Mouse (Mus musculus) cortical plate, adult 2 months (tissue): ENCODE measurements at regions not wholly inside any gene's neighbourhood (a gene's known extent, or its start where the extent isn't known, plus 50 kb on each side); places are given as distances from the start of the nearest gene placed in this dataset.

Source experiments
- H3K27ac ChIP-seq: fragments of 200-500 bp; 2 replicates; pipeline ENCODE4 v1.5.1; 2012; ENCODE audit warnings: low read length, control low read depth, inconsistent platforms; ENCODE audit not compliant: insufficient read depth
- H3K4me1 ChIP-seq: fragments of 200-500 bp; 2 replicates; pipeline ENCODE4 v1.6.1; 2011; ENCODE audit warnings: low read length; ENCODE audit not compliant: control insufficient read depth, insufficient read depth
- H3K4me3 ChIP-seq: fragments of 200-500 bp; 2 replicates; pipeline ENCODE4 v1.5.1; 2011; ENCODE audit warnings: mild to moderate bottlenecking, low read length, control low read depth; ENCODE audit not compliant: insufficient read depth
- CTCF ChIP-seq: fragments of 200-500 bp; IDR thresholded peaks from 2 replicates; pipeline ENCODE4 v1.5.1; 2011; ENCODE audit warnings: mild to moderate bottlenecking, control low read depth, low read length; ENCODE audit not compliant: insufficient read depth; ENCODE audit errors: extremely low read depth
- POLR2A ChIP-seq: fragments of 200-500 bp; IDR thresholded peaks from 2 replicates; pipeline ENCODE4 v1.6.1; 2011; ENCODE audit warnings: mild to moderate bottlenecking, low read length, control low read depth; ENCODE audit not compliant: insufficient read depth; ENCODE audit errors: extremely low read depth

GRCm38 (mm10) chr1:92259715-92260392 is 64.4 kb upstream of the Hdac4 start:
- TF ChIP-seq POLR2A (no peak), CTCF (no peak)
- H3K4me1 ChIP-seq = no peaks in the 10 kb centered on the region
- no peak overlapping the region for H3K27ac ChIP-seq
- H3K4me3 ChIP-seq = no peak overlapping the region

- H3K4me3 ChIP-seq = no peak overlapping the region
- H3K27ac ChIP-seq = no peak overlapping the region
- TF ChIP-seq CTCF (no peak), POLR2A (no peak)
- H3K4me1 ChIP-seq = no peaks in the 10 kb centered on the region
Measured at GRCm38 (mm10) chr1:92258026-92258425, 62.5 kb upstream of the Hdac4 start.

- H3K4me1 ChIP-seq = no peaks in the 10 kb centered on the region
- TF ChIP-seq CTCF (no peak), POLR2A (no peak)
- no peak overlapping the region for H3K4me3 ChIP-seq
- H3K27ac ChIP-seq = no peak overlapping the region
Measured at GRCm38 (mm10) chr1:92253086-92253485, 57.6 kb upstream of the Hdac4 start.

GRCm38 (mm10) chr1:92250594-92251463 is 55.3 kb upstream of the Hdac4 start:
- H3K4me3 ChIP-seq = no peak overlapping the region
- TF ChIP-seq CTCF (no peak), POLR2A (no peak)
- no peak overlapping the region for H3K27ac ChIP-seq
- H3K4me1 ChIP-seq = no peaks in the 10 kb centered on the region
